Mouse (Mus musculus): Measurements from ENCODE around the gene Naif1. TPM values are rescaled to one million over a fixed set of nuclear protein-coding genes. Genes with fewer than 3 reads are reported as not detected.

Gene Naif1
- polyA plus RNA-seq, 2 experiments from 2014 or later, result 5.5 to 7.1 TPM

- no peak for ATAC-seq
Measured at GRCm38 (mm10) chr2:32502843-32503242, 52.6 kb downstream of the Naif1 start.

- ATAC-seq, result no peak
Measured at GRCm38 (mm10) chr2:32503588-32503987, 53.3 kb downstream of the Naif1 start.

GRCm38 (mm10) chr2:32505536-32505935 lies 55.3 kb downstream of the Naif1 start:
- ATAC-seq, result no peak

Other genes starting within 250 kb of the Naif1 start
- gene Pomt1, start 213.9 kb upstream of the Naif1 start, polyA plus RNA-seq (2017; shearing (Covaris generic)), result 1 to 10 TPM; 6.5 to 7.9 TPM
- 10 to 100 TPM; 33.3 to 42.0 TPM for gene Uck1, start 190.3 kb upstream of the Naif1 start, polyA plus RNA-seq (2017; shearing (Covaris generic))
- 10 to 100 TPM; 18.1 to 21.3 TPM for gene Golga2, start 163.1 kb upstream of the Naif1 start, polyA plus RNA-seq (2017; shearing (Covaris generic))
- gene Swi5, start 162.4 kb upstream of the Naif1 start, polyA plus RNA-seq (2017; shearing (Covaris generic)), result 100 to 1,000 TPM; 162 to 183 TPM
- gene Ciz1, start 98.1 kb upstream of the Naif1 start, polyA plus RNA-seq (2017; shearing (Covaris generic)), result 100 to 1,000 TPM in 1 of 2 experiments, 10 to 100 TPM in 1; 58.7 to 103 TPM
- not detected for gene Dnm1, start 97.1 kb upstream of the Naif1 start, polyA plus RNA-seq (2017; shearing (Covaris generic))
- 10 to 100 TPM; 46.6 to 52.9 TPM for gene 1110008P14Rik, start 68.5 kb upstream of the Naif1 start, polyA plus RNA-seq (2017; shearing (Covaris generic))
- gene Lcn2, start 62.2 kb upstream of the Naif1 start, polyA plus RNA-seq (2017; shearing (Covaris generic)), result not detected
- gene Ptges2, start 54.6 kb upstream of the Naif1 start, polyA plus RNA-seq (2017; shearing (Covaris generic)), result under 1 TPM; 0.34 to 0.50 TPM
- gene Slc25a25, start 988 bp downstream of the Naif1 start, polyA plus RNA-seq (2017; shearing (Covaris generic)), result 1 to 10 TPM; 4.7 to 6.7 TPM
- gene Fam102a, start 84.9 kb downstream of the Naif1 start, polyA plus RNA-seq (2017; shearing (Covaris generic)), result 10 to 100 TPM; 50.6 to 55.5 TPM
- gene Dpm2, start 120.4 kb downstream of the Naif1 start, polyA plus RNA-seq (2017; shearing (Covaris generic)), result 100 to 1,000 TPM; 131 to 166 TPM
- not detected for gene Pip5kl1, start 124.3 kb downstream of the Naif1 start, polyA plus RNA-seq (2017; shearing (Covaris generic))
- not detected for gene 9430097D07Rik, start 125.2 kb downstream of the Naif1 start, polyA plus RNA-seq (2017; shearing (Covaris generic))
- 10 to 100 TPM; 25.2 to 38.6 TPM for gene St6galnac4, start 136.6 kb downstream of the Naif1 start, polyA plus RNA-seq (2017; shearing (Covaris generic))
- 1 to 10 TPM; 3.1 to 4.7 TPM for gene St6galnac6, start 149.3 kb downstream of the Naif1 start, polyA plus RNA-seq (2017; shearing (Covaris generic))
- gene Ak1, start 171.3 kb downstream of the Naif1 start, polyA plus RNA-seq (2017; shearing (Covaris generic)), result not detected
- not detected for gene Eng, start 196.1 kb downstream of the Naif1 start, polyA plus RNA-seq (2017; shearing (Covaris generic))

All from CD4-positive, CD25-positive, alpha-beta regulatory T cell, adult 4 months (primary cell).